Mouse (Mus musculus) heart, embryonic 14.5 days (tissue): ENCODE measurements around the gene Nt5c3b. TPM values are rescaled to one million over a fixed set of nuclear protein-coding genes. Genes with fewer than 3 reads are reported as not detected.
A peak's percentile ranks its signal among the peaks of the same experiment; 100 is the strongest.

Experiments used
- ATAC-seq: fragments of 200-750 bp; cut with Nextera tagmentation; 2 replicates; pipeline ENCODE4 v1.8.0; 2017; ENCODE audit warnings: low read depth, moderate TSS enrichment; ENCODE audit not compliant: insufficient number of reproducible peaks, insufficient read depth, low FRiP score
- H3K27ac ChIP-seq, 2 experiments: fragments of 200-500 bp in 1 of 2; fragments of 300-500 bp in 1 of 2; sonication (generic) in 1 of 2; replicated peaks in 1 of 2; 2 replicates each; pipeline ENCODE4 v1.5.1; 2012 to 2014; ENCODE audit warnings: low read depth in 2 of 2, low read length in 2 of 2, control low read depth in 1 of 2, mild to moderate bottlenecking in 1 of 2, mixed read lengths in 1 of 2; ENCODE audit not compliant: control insufficient read depth in 1 of 2, insufficient read depth in 1 of 2
- H3K27me3 ChIP-seq: fragments of 300-500 bp; sonication (generic); 2 replicates; pipeline ENCODE4 v1.6.1; 2014; ENCODE audit warnings: mild to moderate bottlenecking, low read length, control low read depth; ENCODE audit not compliant: control insufficient read depth, insufficient read depth
- H3K36me3 ChIP-seq: fragments of 300-500 bp; sonication (generic); 2 replicates; pipeline ENCODE4 v1.6.1; 2014; ENCODE audit warnings: mild to moderate bottlenecking, control low read depth, low read length, mixed read lengths; ENCODE audit not compliant: control insufficient read depth, insufficient read depth
- H3K4me1 ChIP-seq, 2 experiments: fragments of 200-500 bp in 1 of 2; fragments of 300-500 bp in 1 of 2; sonication (generic) in 1 of 2; 2 replicates each; pipeline ENCODE4 v1.6.1; 2012 to 2014; ENCODE audit warnings: low read length in 2 of 2, control low read depth in 1 of 2, mixed read lengths in 1 of 2; ENCODE audit not compliant: control insufficient read depth in 2 of 2, insufficient read depth in 2 of 2
- H3K4me2 ChIP-seq: fragments of 300-500 bp; sonication (generic); 2 replicates; pipeline ENCODE4 v1.6.1; 2014; ENCODE audit warnings: mild to moderate bottlenecking, low read length
- H3K4me3 ChIP-seq, 2 experiments: fragments of 200-500 bp in 1 of 2; fragments of 300-500 bp in 1 of 2; sonication (generic) in 1 of 2; 2 replicates each; pipeline ENCODE4 v1.5.1; 2012 to 2014; ENCODE audit warnings: low read length in 2 of 2, mild to moderate bottlenecking in 2 of 2, control low read depth in 1 of 2, low read depth in 1 of 2, moderate library complexity in 1 of 2; ENCODE audit not compliant: control insufficient read depth in 1 of 2, insufficient read depth in 1 of 2
- H3K9ac ChIP-seq: fragments of 300-500 bp; sonication (generic); 2 replicates; pipeline ENCODE4 v1.6.1; 2014; ENCODE audit warnings: mild to moderate bottlenecking, low read length
- H3K9me3 ChIP-seq: fragments of 300-500 bp; sonication (generic); 2 replicates; pipeline ENCODE4 v1.6.1; 2016; ENCODE audit warnings: low read length, control low read depth; ENCODE audit not compliant: control insufficient read depth
- WGBS: fragments of 180-500 bp; shearing (Covaris S2); extraction: QIAGEN DNeasy Blood & Tissue Kit; methylation state at CpG from one replicate; pipeline ENCODE4 v1.1.7; 2014; 5-methylcytosine and 5-hydroxymethylcytosine counted together
- polyA plus RNA-seq: library from polyadenylated mRNA; unstranded; fragments of >200 nt; fragmentation: Nextera tagmentation; extraction: Ambion mirVana; gene quantifications from 2 replicates; pipeline ENCODE4 v1.2.1, GENCODE M21; 2014

Nt5c3b gene
- polyA plus RNA-seq, 1 experiment from 2014 or later, result 102 TPM

- WGBS, result 62% methylated on average over 11 of the region's 11 CpGs
- Histone ChIP-seq H3K27me3 (no peaks in the 10 kb centered on the region), H3K4me3 (no peak overlapping the region), H3K36me3 (peaks cover 51% of the 10 kb centered on the region), H3K4me1 (peaks cover 27 to 29% of the 10 kb centered on the region in 2 experiments), H3K27ac (peak overlapping the region; percentile 14 to 31; a peak in 1 of 4 replicates), H3K9ac (peak overlapping the region; percentile 88; the same call in 1 of the 2 replicates), H3K4me2 (peak overlapping the region; percentile 84), H3K9me3 (no peaks in the 10 kb centered on the region)
- ATAC-seq, result no peak
Measured at GRCm38 (mm10) chr11:100411736-100412135, 29.9 kb downstream of the Nt5c3b start.

GRCm38 (mm10) chr11:100409686-100410085, 31.9 kb downstream of the Nt5c3b start:
- Histone ChIP-seq H3K27ac (no peak overlapping the region), H3K9me3 (no peaks in the 10 kb centered on the region), H3K4me2 (no peak overlapping the region), H3K4me1 (peaks cover 21 to 22% of the 10 kb centered on the region in 2 experiments), H3K27me3 (no peaks in the 10 kb centered on the region), H3K9ac (no peak overlapping the region), H3K36me3 (peaks cover 51% of the 10 kb centered on the region), H3K4me3 (no peak overlapping the region)
- 76% methylated on average over 3 of the region's 3 CpGs for WGBS
- ATAC-seq, result no peak

GRCm38 (mm10) chr11:100408835-100409462, 32.7 kb downstream of the Nt5c3b start:
- Histone ChIP-seq H3K36me3 (peaks cover 51% of the 10 kb centered on the region), H3K9ac (no peak overlapping the region), H3K4me2 (no peak overlapping the region), H3K4me1 (peaks cover 28 to 30% of the 10 kb centered on the region in 2 experiments), H3K27ac (no peak overlapping the region), H3K27me3 (no peaks in the 10 kb centered on the region), H3K4me3 (no peak overlapping the region), H3K9me3 (no peaks in the 10 kb centered on the region)
- ATAC-seq, result no peak
- 89% methylated on average over 12 of the region's 12 CpGs for WGBS

GRCm38 (mm10) chr11:100408076-100408834, 33.4 kb downstream of the Nt5c3b start:
- H3K4me2 ChIP-seq, result no peak overlapping the region
- ATAC-seq, result peak; percentile 49; the same call in 1 of the 2 replicates
- H3K4me1 ChIP-seq, result peaks cover 29 to 32% of the 10 kb centered on the region in 2 experiments
- H3K36me3 ChIP-seq, result peaks cover 51% of the 10 kb centered on the region
- WGBS, result 34% methylated on average over 10 of the region's 10 CpGs
- no peaks in the 10 kb centered on the region for H3K27me3 ChIP-seq
- H3K9me3 ChIP-seq, result no peaks in the 10 kb centered on the region
- no peak overlapping the region for H3K27ac ChIP-seq
- no peak overlapping the region for H3K9ac ChIP-seq
- H3K4me3 ChIP-seq, result no peak overlapping the region

- no peak overlapping the region for H3K9ac ChIP-seq
- no peak overlapping the region for H3K27ac ChIP-seq
- H3K9me3 ChIP-seq, result no peaks in the 10 kb centered on the region
- WGBS, result 84% methylated on average over 5 of the region's 5 CpGs
- H3K4me2 ChIP-seq, result no peak overlapping the region
- no peaks in the 10 kb centered on the region for H3K27me3 ChIP-seq
- H3K4me1 ChIP-seq, result peaks cover 29 to 32% of the 10 kb centered on the region in 2 experiments
- H3K36me3 ChIP-seq, result peaks cover 45% of the 10 kb centered on the region
- H3K4me3 ChIP-seq, result no peak overlapping the region
- ATAC-seq, result no peak
Measured at GRCm38 (mm10) chr11:100406995-100407705, 34.5 kb downstream of the Nt5c3b start.

GRCm38 (mm10) chr11:100406273-100406672, 35.3 kb downstream of the Nt5c3b start:
- WGBS, result 80% methylated on average over 8 of the region's 8 CpGs
- peaks cover 31 to 40% of the 10 kb centered on the region in 2 experiments for H3K4me1 ChIP-seq
- no peaks in the 10 kb centered on the region for H3K9me3 ChIP-seq
- H3K27ac ChIP-seq, result no peak overlapping the region
- no peak for ATAC-seq
- H3K9ac ChIP-seq, result no peak overlapping the region
- H3K4me3 ChIP-seq, result no peak overlapping the region
- H3K27me3 ChIP-seq, result no peaks in the 10 kb centered on the region
- H3K36me3 ChIP-seq, result peaks cover 36% of the 10 kb centered on the region
- no peak overlapping the region for H3K4me2 ChIP-seq

GRCm38 (mm10) chr11:100404456-100405074, 37.0 kb downstream of the Nt5c3b start:
- ATAC-seq, result no peak

More at GRCm38 (mm10) chr11:100404456-100405074, 37.0 kb downstream of the Nt5c3b start:
- H3K9me3 ChIP-seq, result no peaks in the 10 kb centered on the region
- H3K27ac ChIP-seq, result peak overlapping the region; percentile 91 to 99
- 93% methylated on average over 3 of the region's 3 CpGs for WGBS
- H3K4me2 ChIP-seq, result no peak overlapping the region
- no peak overlapping the region for H3K4me3 ChIP-seq
- H3K36me3 ChIP-seq, result peaks cover 19% of the 10 kb centered on the region
- no peak overlapping the region for H3K9ac ChIP-seq
- H3K4me1 ChIP-seq, result peaks cover 46 to 56% of the 10 kb centered on the region in 2 experiments
- no peaks in the 10 kb centered on the region for H3K27me3 ChIP-seq
